Mouse (Mus musculus) heart, embryonic 16.5 days (tissue): Measurements from ENCODE around the gene Selenoo. TPM values are rescaled to one million over a fixed set of nuclear protein-coding genes. Genes with fewer than 3 reads are reported as not detected.

Source experiments
- ATAC-seq: fragments of 200-750 bp; cut with Nextera tagmentation; replicated peaks from 2 replicates; pipeline ENCODE4 v1.8.0; 2017; ENCODE audit warnings: moderate number of reproducible peaks; ENCODE audit not compliant: insufficient read depth, low FRiP score; ENCODE audit errors: extremely low read depth
- H3K27ac ChIP-seq: fragments of 300-500 bp; sonication (generic); 2 replicates; pipeline ENCODE4 v1.5.1; 2014; ENCODE audit warnings: mild to moderate bottlenecking, low read length, control low read depth, moderate library complexity
- H3K27me3 ChIP-seq: fragments of 300-500 bp; sonication (generic); 2 replicates; pipeline ENCODE4 v1.6.1; 2014; ENCODE audit warnings: low read length, mixed read lengths; ENCODE audit not compliant: control insufficient read depth, insufficient read depth
- H3K36me3 ChIP-seq: fragments of 300-500 bp; sonication (generic); 2 replicates; pipeline ENCODE4 v1.6.1; 2014; ENCODE audit not compliant: control insufficient read depth, insufficient read depth
- H3K4me1 ChIP-seq: fragments of 300-500 bp; sonication (generic); 2 replicates; pipeline ENCODE4 v1.6.1; 2014; ENCODE audit warnings: low read length, mixed read lengths; ENCODE audit not compliant: control insufficient read depth, insufficient read depth
- H3K4me2 ChIP-seq: fragments of 300-500 bp; sonication (generic); 2 replicates; pipeline ENCODE4 v1.6.1; 2014; ENCODE audit warnings: low read depth, mild to moderate bottlenecking, control low read depth, low read length
- H3K4me3 ChIP-seq: fragments of 300-500 bp; sonication (generic); 2 replicates; pipeline ENCODE4 v1.5.1; 2014; ENCODE audit warnings: mild to moderate bottlenecking, control low read depth, low read length
- H3K9ac ChIP-seq: fragments of 300-500 bp; sonication (generic); 2 replicates; pipeline ENCODE4 v1.6.1; 2014; ENCODE audit warnings: low read length, control low read depth
- H3K9me3 ChIP-seq: fragments of 300-500 bp; sonication (generic); replicated peaks from 2 replicates; pipeline ENCODE4 v1.6.1; 2016; ENCODE audit warnings: low read length; ENCODE audit not compliant: control insufficient read depth
- WGBS: fragments of 180-500 bp; shearing (Covaris S2); extraction: QIAGEN DNeasy Blood & Tissue Kit; methylation state at CpG from one replicate; pipeline ENCODE4 v1.1.7; 2014; 5-methylcytosine and 5-hydroxymethylcytosine counted together
- polyA plus RNA-seq: library from polyadenylated mRNA; unstranded; fragments of >200 nt; fragmentation: Nextera tagmentation; extraction: Ambion mirVana; gene quantifications from 2 replicates; pipeline ENCODE4 v1.2.1, GENCODE M21; 2015

Selenoo gene
- polyA plus RNA-seq, 1 experiment from 2014 or later, result 11.0 TPM

- H3K27me3 ChIP-seq, result no peaks in the 10 kb centered on the region
- H3K4me3 ChIP-seq, result no peak overlapping the region
- H3K4me2 ChIP-seq, result no peak overlapping the region
- WGBS, result 89% methylated on average over 4 of the region's 4 CpGs
- no peak overlapping the region for H3K27ac ChIP-seq
- no peak overlapping the region for H3K9ac ChIP-seq
- H3K36me3 ChIP-seq, result peaks cover 38% of the 10 kb centered on the region
- peaks cover 14% of the 10 kb centered on the region for H3K4me1 ChIP-seq
- H3K9me3 ChIP-seq, result no peaks in the 10 kb centered on the region
- no peak for ATAC-seq
These were observed 1.8 kb downstream of the Selenoo start for GRCm38 (mm10) chr15:89090662-89091061.

- WGBS, result 76% methylated on average over 5 of the region's 5 CpGs
- Histone ChIP-seq H3K4me3 (no peak overlapping the region), H3K9me3 (no peaks in the 10 kb centered on the region), H3K4me2 (no peak overlapping the region), H3K27ac (no peak overlapping the region), H3K36me3 (peaks cover 45% of the 10 kb centered on the region), H3K4me1 (peaks cover 14% of the 10 kb centered on the region), H3K27me3 (no peaks in the 10 kb centered on the region), H3K9ac (no peak overlapping the region)
- ATAC-seq, result no peak
These were observed 3.3 kb downstream of the Selenoo start for GRCm38 (mm10) chr15:89092181-89092580.

DNA sequence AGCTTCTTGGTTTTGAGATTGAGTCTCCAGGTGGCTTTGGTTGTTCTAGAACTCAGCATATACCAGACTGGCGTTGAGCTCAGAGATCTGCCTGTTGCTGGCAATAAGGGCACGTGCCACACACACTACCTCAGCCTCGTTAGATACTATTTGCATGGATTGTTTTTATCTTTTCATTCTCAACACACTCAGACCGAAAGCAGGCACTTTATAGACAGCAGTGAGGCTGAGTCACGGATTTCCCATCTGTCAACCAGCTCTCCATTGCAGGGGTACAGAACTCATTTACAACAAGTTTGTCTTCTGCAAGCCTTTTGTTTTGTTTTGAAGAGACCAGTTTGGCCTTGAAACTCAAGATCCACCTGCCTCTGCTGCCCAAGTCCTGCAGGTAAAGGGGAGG is 8.6 kb downstream of the Selenoo start:
- no peaks in the 10 kb centered on the region for H3K27me3 ChIP-seq
- H3K9ac ChIP-seq, result no peak overlapping the region
- H3K27ac ChIP-seq, result no peak overlapping the region
- no peaks in the 10 kb centered on the region for H3K9me3 ChIP-seq
- 87% methylated on average over 5 of the region's 5 CpGs for WGBS
- H3K4me1 ChIP-seq, result no peaks in the 10 kb centered on the region
- peaks cover 87% of the 10 kb centered on the region for H3K36me3 ChIP-seq
- no peak for ATAC-seq
- no peak overlapping the region for H3K4me2 ChIP-seq
- no peak overlapping the region for H3K4me3 ChIP-seq

DNA sequence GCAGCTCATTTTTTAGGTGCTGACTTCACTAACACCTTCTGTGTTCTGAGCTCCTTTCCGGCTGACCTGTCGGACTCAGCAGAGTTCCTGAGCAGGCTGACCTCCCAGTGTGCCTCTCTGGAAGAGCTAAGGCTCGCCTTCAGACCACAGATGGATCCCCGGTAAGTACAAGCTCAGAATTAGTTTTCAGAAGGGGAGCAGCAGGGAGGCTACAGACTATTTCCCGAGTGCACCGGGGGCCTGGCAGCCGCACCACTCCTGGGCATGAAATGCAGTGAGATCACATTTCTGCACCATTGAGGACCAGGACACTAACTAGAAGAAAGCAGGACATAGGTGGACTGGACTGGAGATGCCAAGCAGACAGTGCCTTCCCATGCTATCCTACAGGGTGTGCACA is 9.7 kb downstream of the Selenoo start:
- H3K4me2 ChIP-seq, result no peak overlapping the region
- no peaks in the 10 kb centered on the region for H3K9me3 ChIP-seq
- no peak overlapping the region for H3K4me3 ChIP-seq
- no peak overlapping the region for H3K27ac ChIP-seq
- no peak for ATAC-seq
- peaks cover 83% of the 10 kb centered on the region for H3K36me3 ChIP-seq
- H3K4me1 ChIP-seq, result no peaks in the 10 kb centered on the region
- no peaks in the 10 kb centered on the region for H3K27me3 ChIP-seq
- H3K9ac ChIP-seq, result no peak overlapping the region
- WGBS, result 89% methylated on average over 7 of the region's 7 CpGs

DNA sequence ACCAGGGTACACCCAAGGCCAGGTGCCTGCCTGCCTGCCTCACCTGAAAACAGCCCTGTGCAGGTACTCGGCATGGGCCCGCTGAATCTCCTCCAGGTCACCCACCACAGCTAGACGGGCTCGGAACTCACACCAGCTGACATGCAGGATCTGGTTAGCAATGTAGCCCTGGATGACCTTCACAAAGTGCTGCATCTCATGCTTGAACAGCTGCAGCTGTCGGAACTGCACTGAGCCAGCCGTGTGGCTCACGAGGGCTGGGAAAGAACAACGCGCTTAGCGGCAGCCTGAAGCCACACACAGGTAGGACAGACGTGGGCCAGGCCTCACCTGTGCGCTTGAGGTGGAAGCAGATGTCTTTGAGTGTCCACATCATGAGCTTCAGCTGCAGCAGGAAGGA is 11.9 kb downstream of the Selenoo start:
- no peak overlapping the region for H3K4me2 ChIP-seq
- H3K27ac ChIP-seq, result no peak overlapping the region
- H3K4me3 ChIP-seq, result no peak overlapping the region
- H3K9ac ChIP-seq, result no peak overlapping the region
- no peaks in the 10 kb centered on the region for H3K27me3 ChIP-seq
- no peak for ATAC-seq
- H3K36me3 ChIP-seq, result peaks cover 78% of the 10 kb centered on the region
- H3K9me3 ChIP-seq, result no peaks in the 10 kb centered on the region
- WGBS, result 81% methylated on average over 12 of the region's 12 CpGs
- H3K4me1 ChIP-seq, result no peaks in the 10 kb centered on the region

- no peak overlapping the region for H3K4me2 ChIP-seq
- H3K9ac ChIP-seq, result no peak overlapping the region
- 86% methylated on average over 5 of the region's 5 CpGs for WGBS
- H3K4me3 ChIP-seq, result no peak overlapping the region
- no peak overlapping the region for H3K27ac ChIP-seq
- no peaks in the 10 kb centered on the region for H3K27me3 ChIP-seq
- no peaks in the 10 kb centered on the region for H3K9me3 ChIP-seq
- H3K36me3 ChIP-seq, result peaks cover 79% of the 10 kb centered on the region
- no peaks in the 10 kb centered on the region for H3K4me1 ChIP-seq
- no peak for ATAC-seq
These were observed 13.8 kb downstream of the Selenoo start for GRCm38 (mm10) chr15:89102646-89103045.

GRCm38 (mm10) chr15:89103921-89104320 is 15.0 kb downstream of the Selenoo start:
- WGBS, result 86% methylated on average over 10 of the region's 10 CpGs
- ATAC-seq, result no peak
- no peaks in the 10 kb centered on the region for H3K27me3 ChIP-seq
- H3K9me3 ChIP-seq, result no peaks in the 10 kb centered on the region
- peaks cover 83% of the 10 kb centered on the region for H3K36me3 ChIP-seq
- H3K4me2 ChIP-seq, result no peak overlapping the region
- no peak overlapping the region for H3K4me3 ChIP-seq
- no peak overlapping the region for H3K27ac ChIP-seq
- no peaks in the 10 kb centered on the region for H3K4me1 ChIP-seq
- H3K9ac ChIP-seq, result no peak overlapping the region

GRCm38 (mm10) chr15:89104425-89104824 is 15.5 kb downstream of the Selenoo start:
- Histone ChIP-seq H3K36me3 (peaks cover 79% of the 10 kb centered on the region), H3K4me3 (no peak overlapping the region), H3K9me3 (no peaks in the 10 kb centered on the region), H3K9ac (no peak overlapping the region), H3K27me3 (no peaks in the 10 kb centered on the region), H3K27ac (no peak overlapping the region), H3K4me1 (no peaks in the 10 kb centered on the region), H3K4me2 (no peak overlapping the region)
- no peak for ATAC-seq
- 89% methylated on average over 8 of the region's 8 CpGs for WGBS

GRCm38 (mm10) chr15:89106073-89106472 is 17.2 kb downstream of the Selenoo start:
- 90% methylated on average over 13 of the region's 13 CpGs for WGBS
- Histone ChIP-seq H3K4me2 (no peak overlapping the region), H3K27ac (no peak overlapping the region), H3K4me1 (no peaks in the 10 kb centered on the region), H3K27me3 (no peaks in the 10 kb centered on the region), H3K36me3 (peaks cover 65% of the 10 kb centered on the region), H3K9ac (no peak overlapping the region), H3K9me3 (no peaks in the 10 kb centered on the region), H3K4me3 (no peak overlapping the region)
- no peak for ATAC-seq

GRCm38 (mm10) chr15:89106976-89107375 is 18.1 kb downstream of the Selenoo start:
- no peak overlapping the region for H3K27ac ChIP-seq
- WGBS, result 92% methylated on average over 1 of the region's 1 CpGs

More at GRCm38 (mm10) chr15:89106976-89107375, 18.1 kb downstream of the Selenoo start:
- Histone ChIP-seq H3K4me1 (no peaks in the 10 kb centered on the region), H3K27me3 (no peaks in the 10 kb centered on the region), H3K9ac (no peak overlapping the region), H3K9me3 (no peaks in the 10 kb centered on the region), H3K4me2 (no peak overlapping the region), H3K4me3 (no peak overlapping the region), H3K36me3 (peaks cover 61% of the 10 kb centered on the region)
- no peak for ATAC-seq
